Mouse (Mus musculus) midbrain, embryonic 13.5 days (tissue): ENCODE measurements around the gene Mtif2. TPM values are rescaled to one million over a fixed set of nuclear protein-coding genes. Genes with fewer than 3 reads are reported as not detected.
"Not testable (repeated sequence)": the region's sequence is repeated elsewhere in the genome, so short reads cannot be mapped to it uniquely, and the experiment has no call there.

Source experiments
- ATAC-seq: fragments of 200-750 bp; cut with Nextera tagmentation; 2 replicates; pipeline ENCODE4 v1.8.0; 2017; ENCODE audit warnings: mild to moderate bottlenecking, moderate TSS enrichment, moderate library complexity
- H3K27ac ChIP-seq: fragments of 300-500 bp; sonication (generic); 2 replicates; pipeline ENCODE4 v1.5.1; 2015; ENCODE audit warnings: inconsistent platforms, mild to moderate bottlenecking, moderate library complexity
- H3K27me3 ChIP-seq: fragments of 300-500 bp; sonication (generic); 2 replicates; pipeline ENCODE4 v1.6.1; 2015; ENCODE audit warnings: mild to moderate bottlenecking, inconsistent platforms
- H3K36me3 ChIP-seq: fragments of 300-500 bp; sonication (generic); 2 replicates; pipeline ENCODE4 v1.6.1; 2015; ENCODE audit warnings: mild to moderate bottlenecking, inconsistent platforms
- H3K4me1 ChIP-seq: fragments of 300-500 bp; sonication (generic); replicated peaks from 2 replicates; pipeline ENCODE4 v1.6.1; 2015; ENCODE audit warnings: inconsistent platforms
- H3K4me2 ChIP-seq: fragments of 300-500 bp; sonication (generic); replicated peaks from 2 replicates; pipeline ENCODE4 v1.6.1; 2015; ENCODE audit warnings: moderate library complexity, mild to moderate bottlenecking, inconsistent platforms
- H3K4me3 ChIP-seq: fragments of 300-500 bp; sonication (generic); replicated peaks from 2 replicates; pipeline ENCODE4 v1.5.1; 2015; ENCODE audit warnings: mild to moderate bottlenecking, inconsistent platforms
- H3K9ac ChIP-seq: fragments of 300-500 bp; sonication (generic); replicated peaks from 2 replicates; pipeline ENCODE4 v1.6.1; 2015; ENCODE audit warnings: mild to moderate bottlenecking, inconsistent platforms
- H3K9me3 ChIP-seq: fragments of 300-500 bp; sonication (generic); 2 replicates; pipeline ENCODE4 v1.6.1; 2016; ENCODE audit warnings: mild to moderate bottlenecking, inconsistent platforms
- WGBS: fragments of 180-500 bp; shearing (Covaris S2); methylation state at CpG from one replicate; pipeline ENCODE4 v1.1.7; 2015; 5-methylcytosine and 5-hydroxymethylcytosine counted together
- polyA plus RNA-seq: library from polyadenylated mRNA; unstranded; fragments of >200 nt; fragmentation: Nextera tagmentation; extraction: Ambion mirVana; gene quantifications from 2 replicates; pipeline ENCODE4 v1.2.1, GENCODE M21; 2015

Gene Mtif2
- polyA plus RNA-seq, 1 experiment from 2014 or later: 58.9 TPM

GRCm38 (mm10) chr11:29544225-29544945, 18.2 kb downstream of the Mtif2 start:
- H3K4me2 ChIP-seq: no peak overlapping the region
- no peaks in the 10 kb centered on the region for H3K9me3 ChIP-seq
- no peaks in the 10 kb centered on the region for H3K27me3 ChIP-seq
- no peak overlapping the region for H3K27ac ChIP-seq
- H3K4me3 ChIP-seq: no peak overlapping the region
- 88% methylated on average over 3 of the region's 3 CpGs for WGBS
- H3K4me1 ChIP-seq: peaks cover 17% of the 10 kb centered on the region
- no peak overlapping the region for H3K9ac ChIP-seq
- peaks cover 52% of the 10 kb centered on the region for H3K36me3 ChIP-seq
- ATAC-seq: no peak

DNA sequence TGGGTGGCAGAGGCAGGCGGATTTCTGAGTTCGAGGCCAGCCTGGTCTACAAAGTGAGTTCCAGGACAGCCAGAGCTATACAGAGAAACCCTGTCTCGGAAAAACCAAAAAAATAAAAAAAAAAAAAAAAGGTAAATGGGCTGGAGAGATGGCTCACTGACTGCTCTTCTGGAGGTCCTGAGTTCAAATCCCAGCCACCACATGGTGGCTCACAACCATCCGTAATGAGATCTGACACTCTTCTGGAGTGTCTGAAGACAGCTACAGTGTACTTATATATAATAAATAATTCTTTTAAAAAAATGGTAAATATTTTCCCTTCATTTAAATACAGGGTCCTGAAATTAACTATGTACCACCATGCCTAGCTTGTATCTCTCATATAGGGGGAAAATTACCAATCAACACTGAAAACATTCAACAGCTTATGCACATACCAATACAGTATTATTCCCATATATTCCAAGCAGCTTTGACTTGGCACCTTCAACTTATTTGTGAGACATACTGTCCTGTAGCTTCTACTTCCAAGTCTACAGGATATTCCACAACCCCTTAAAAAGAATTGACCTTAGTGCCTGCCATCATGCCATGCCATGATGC, 19.0 kb downstream of the Mtif2 start:
- ATAC-seq, H3K27me3 ChIP-seq, H3K4me3 ChIP-seq, H3K4me2 ChIP-seq, H3K9me3 ChIP-seq, H3K27ac ChIP-seq, H3K9ac ChIP-seq: not testable (repeated sequence)
- H3K4me1 ChIP-seq: peaks cover 17% of the 10 kb centered on the region
- peaks cover 49% of the 10 kb centered on the region for H3K36me3 ChIP-seq
- 89% methylated on average over 4 of the region's 4 CpGs for WGBS

DNA sequence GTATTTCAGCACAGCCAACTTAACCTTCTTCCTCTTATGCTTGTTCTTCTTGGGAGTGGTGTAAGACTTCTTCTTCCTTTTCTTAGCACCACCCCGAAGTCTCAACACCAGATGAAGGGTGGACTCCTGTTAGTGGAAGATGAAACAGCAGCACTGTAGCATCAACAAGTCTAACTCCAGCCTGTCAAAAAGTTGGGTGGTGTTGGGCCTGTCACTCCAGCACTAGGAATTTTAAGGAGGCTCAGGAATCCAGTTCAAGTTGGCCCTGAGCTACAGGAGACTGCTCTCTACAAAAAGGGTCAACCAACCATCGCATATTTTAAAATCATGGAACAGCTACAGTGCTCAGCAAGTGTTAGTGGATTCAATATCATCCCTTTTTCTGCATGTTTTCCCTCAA, 20.1 kb downstream of the Mtif2 start:
- H3K27me3 ChIP-seq, H3K9me3 ChIP-seq, ATAC-seq, H3K27ac ChIP-seq: not testable (repeated sequence)
- WGBS: 98% methylated on average over 2 of the region's 2 CpGs
- peaks cover 41% of the 10 kb centered on the region for H3K36me3 ChIP-seq
- H3K4me1 ChIP-seq: peaks cover 17% of the 10 kb centered on the region
- H3K4me2 ChIP-seq: peak overlapping the region; percentile 73
- H3K9ac ChIP-seq: peak overlapping the region; percentile 83; the same call in 1 of the 2 replicates
- peak overlapping the region; percentile 73 for H3K4me3 ChIP-seq

- peak overlapping the region; percentile 73 for H3K4me3 ChIP-seq
- no peak for ATAC-seq
- WGBS: 21% methylated on average over 2 of the region's 2 CpGs
- H3K27me3 ChIP-seq: no peaks in the 10 kb centered on the region
- no peak overlapping the region for H3K27ac ChIP-seq
- H3K36me3 ChIP-seq: peaks cover 37% of the 10 kb centered on the region
- no peaks in the 10 kb centered on the region for H3K9me3 ChIP-seq
- peak overlapping the region; percentile 73 for H3K4me2 ChIP-seq
- H3K9ac ChIP-seq: peak overlapping the region; percentile 83
- peaks cover 17% of the 10 kb centered on the region for H3K4me1 ChIP-seq
Observed at GRCm38 (mm10) chr11:29546762-29547161, 20.6 kb downstream of the Mtif2 start.

DNA sequence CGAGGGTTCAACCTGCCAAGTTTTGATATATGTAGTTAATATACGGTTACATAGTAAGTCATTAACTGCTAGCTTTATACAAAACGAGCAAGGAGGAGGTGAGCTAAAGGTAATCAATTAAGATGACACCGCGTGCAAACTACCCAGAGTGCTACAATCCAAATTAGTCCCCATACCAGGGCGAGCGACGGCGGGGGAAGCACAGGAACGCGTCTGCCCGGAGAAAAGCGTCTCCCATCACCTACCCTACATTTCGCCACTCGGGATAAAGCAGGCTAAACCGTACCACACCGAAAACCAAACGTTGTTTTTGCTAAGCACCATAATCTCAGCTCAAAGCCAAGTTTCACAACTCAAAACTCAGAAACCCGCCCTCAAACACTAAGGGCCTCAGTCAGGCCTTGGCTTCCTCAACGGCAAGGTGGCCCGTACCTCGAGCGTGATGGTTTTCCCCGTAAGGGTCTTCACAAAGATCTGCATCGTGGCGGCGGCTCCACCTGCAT, 21.1 kb downstream of the Mtif2 start:
- Histone ChIP-seq H3K36me3 (peaks cover 35% of the 10 kb centered on the region), H3K4me1 (peaks cover 17% of the 10 kb centered on the region), H3K27me3 (no peaks in the 10 kb centered on the region), H3K27ac (peak overlapping the region; percentile 77), H3K4me3 (peak overlapping the region; percentile 73), H3K9ac (peak overlapping the region; percentile 83), H3K4me2 (peak overlapping the region; percentile 73), H3K9me3 (no peaks in the 10 kb centered on the region)
- 1% methylated on average over 27 of the region's 27 CpGs for WGBS
- peak; percentile 35 for ATAC-seq

GRCm38 (mm10) chr11:29547752-29548503, 21.7 kb downstream of the Mtif2 start, which contains the start of the genes Clhc1 and Rps27a:
Clhc1 (plus strand) TSS chr11:29547950.
Rps27a (minus strand) TSS chr11:29548109.
- peak; percentile 99 for ATAC-seq
- Histone ChIP-seq H3K4me1 (peaks cover 17% of the 10 kb centered on the region), H3K4me3 (peak within 1 kb of the TSS; percentile 73), H3K9me3 (no peaks in the 10 kb centered on the region), H3K4me2 (peak within 1 kb of the TSS; percentile 73), H3K27me3 (no peaks in the 10 kb centered on the region), H3K36me3 (peaks cover 31% of the 10 kb centered on the region), H3K27ac (peak within 1 kb of the TSS; percentile 77), H3K9ac (peak within 1 kb of the TSS; percentile 83)
- under 1% methylated on average over 46 of the region's 46 CpGs for WGBS

- Histone ChIP-seq H3K9me3 (no peaks in the 10 kb centered on the region), H3K9ac (peak overlapping the region; percentile 83), H3K4me2 (peak overlapping the region; percentile 73), H3K36me3 (peaks cover 28% of the 10 kb centered on the region), H3K27me3 (no peaks in the 10 kb centered on the region), H3K4me3 (peak overlapping the region; percentile 73), H3K4me1 (peaks cover 17% of the 10 kb centered on the region), H3K27ac (peak overlapping the region; percentile 77; the same call in 1 of the 2 replicates)
- 27% methylated on average over 23 of the region's 23 CpGs for WGBS
- ATAC-seq: no peak
Observed at GRCm38 (mm10) chr11:29548504-29549424, 22.6 kb downstream of the Mtif2 start.

DNA sequence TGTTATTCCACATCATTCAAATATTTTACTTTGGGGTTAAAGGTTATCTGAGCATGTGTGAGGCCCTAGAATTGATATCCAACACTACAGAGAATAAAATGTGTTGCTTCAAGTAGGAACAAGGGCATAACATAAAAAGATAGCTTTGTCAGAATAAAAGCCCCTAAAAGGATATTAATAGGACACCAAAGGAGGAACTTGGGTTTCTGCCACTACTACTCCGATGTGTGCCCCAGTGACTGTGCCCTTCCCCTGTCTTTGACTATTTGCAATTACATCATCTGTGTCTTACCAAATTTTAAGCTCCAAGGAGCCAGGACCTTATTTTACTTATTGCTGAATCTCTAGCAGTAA, 23.2 kb downstream of the Mtif2 start:
- H3K9ac ChIP-seq: no peak overlapping the region
- no peak overlapping the region for H3K4me3 ChIP-seq
- WGBS: 100% methylated on average over 1 of the region's 1 CpGs
- peaks cover 17% of the 10 kb centered on the region for H3K4me1 ChIP-seq
- ATAC-seq: no peak
- no peaks in the 10 kb centered on the region for H3K27me3 ChIP-seq
- H3K36me3 ChIP-seq: peaks cover 22% of the 10 kb centered on the region
- H3K4me2 ChIP-seq: no peak overlapping the region
- no peak overlapping the region for H3K27ac ChIP-seq
- no peaks in the 10 kb centered on the region for H3K9me3 ChIP-seq

DNA sequence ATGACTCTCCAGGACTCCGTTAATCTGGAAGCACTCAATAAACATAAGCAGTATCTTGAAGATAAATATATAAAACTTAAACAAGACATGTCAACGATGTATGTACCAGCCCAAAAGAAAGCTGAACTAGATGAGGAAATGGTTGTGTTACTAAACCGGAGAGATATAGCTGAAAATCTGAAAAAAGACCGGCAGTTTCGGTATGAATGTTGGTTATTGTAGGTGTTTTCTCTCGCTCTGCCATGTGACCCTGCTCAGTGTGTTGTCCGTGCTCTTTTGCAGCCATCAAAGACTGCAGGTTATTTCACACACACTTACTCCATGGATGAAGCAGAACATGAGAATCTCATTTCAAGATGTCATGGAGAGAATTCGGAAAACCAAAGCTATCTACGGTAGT, 34.2 kb downstream of the Mtif2 start:
- WGBS: 90% methylated on average over 9 of the region's 9 CpGs
- H3K36me3 ChIP-seq: no peaks in the 10 kb centered on the region
- no peak overlapping the region for H3K27ac ChIP-seq
- H3K9me3 ChIP-seq: no peaks in the 10 kb centered on the region
- no peak overlapping the region for H3K4me2 ChIP-seq
- no peak overlapping the region for H3K4me3 ChIP-seq
- H3K9ac ChIP-seq: no peak overlapping the region
- ATAC-seq: no peak
- no peaks in the 10 kb centered on the region for H3K27me3 ChIP-seq
- H3K4me1 ChIP-seq: no peaks in the 10 kb centered on the region

- 89% methylated on average over 3 of the region's 3 CpGs for WGBS
- no peak overlapping the region for H3K27ac ChIP-seq
- no peak for ATAC-seq
Observed at GRCm38 (mm10) chr11:29560990-29561389, 34.8 kb downstream of the Mtif2 start.

GRCm38 (mm10) chr11:29563406-29563805, 37.2 kb downstream of the Mtif2 start:
- Histone ChIP-seq H3K27ac (no peak overlapping the region), H3K4me2 (no peak overlapping the region), H3K27me3 (no peaks in the 10 kb centered on the region), H3K9ac (no peak overlapping the region), H3K36me3 (no peaks in the 10 kb centered on the region), H3K4me3 (no peak overlapping the region), H3K4me1 (no peaks in the 10 kb centered on the region), H3K9me3 (no peaks in the 10 kb centered on the region)
- 93% methylated on average over 2 of the region's 2 CpGs for WGBS
- no peak for ATAC-seq

More at GRCm38 (mm10) chr11:29560990-29561389, 34.8 kb downstream of the Mtif2 start:
- Histone ChIP-seq H3K4me1 (no peaks in the 10 kb centered on the region), H3K9me3 (no peaks in the 10 kb centered on the region), H3K27me3 (no peaks in the 10 kb centered on the region), H3K9ac (no peak overlapping the region), H3K4me3 (no peak overlapping the region), H3K36me3 (no peaks in the 10 kb centered on the region), H3K4me2 (no peak overlapping the region)
